Mouse (Mus musculus) frontal cortex, postnatal 10 days (tissue): ENCODE data around the gene Hist1h2bf.
"Not testable (repeated sequence)": the region's sequence is repeated elsewhere in the genome, so short reads cannot be mapped to it uniquely, and the experiment has no call there.

Source experiments
- DNase-seq, 2 experiments: peaks; one replicate each; pipeline ENCODE4 v3.0.0; 2022; ENCODE audit warnings: low spot score in 2 of 2, mixed read lengths in 1 of 2

Hist1h2bf gene

DNA sequence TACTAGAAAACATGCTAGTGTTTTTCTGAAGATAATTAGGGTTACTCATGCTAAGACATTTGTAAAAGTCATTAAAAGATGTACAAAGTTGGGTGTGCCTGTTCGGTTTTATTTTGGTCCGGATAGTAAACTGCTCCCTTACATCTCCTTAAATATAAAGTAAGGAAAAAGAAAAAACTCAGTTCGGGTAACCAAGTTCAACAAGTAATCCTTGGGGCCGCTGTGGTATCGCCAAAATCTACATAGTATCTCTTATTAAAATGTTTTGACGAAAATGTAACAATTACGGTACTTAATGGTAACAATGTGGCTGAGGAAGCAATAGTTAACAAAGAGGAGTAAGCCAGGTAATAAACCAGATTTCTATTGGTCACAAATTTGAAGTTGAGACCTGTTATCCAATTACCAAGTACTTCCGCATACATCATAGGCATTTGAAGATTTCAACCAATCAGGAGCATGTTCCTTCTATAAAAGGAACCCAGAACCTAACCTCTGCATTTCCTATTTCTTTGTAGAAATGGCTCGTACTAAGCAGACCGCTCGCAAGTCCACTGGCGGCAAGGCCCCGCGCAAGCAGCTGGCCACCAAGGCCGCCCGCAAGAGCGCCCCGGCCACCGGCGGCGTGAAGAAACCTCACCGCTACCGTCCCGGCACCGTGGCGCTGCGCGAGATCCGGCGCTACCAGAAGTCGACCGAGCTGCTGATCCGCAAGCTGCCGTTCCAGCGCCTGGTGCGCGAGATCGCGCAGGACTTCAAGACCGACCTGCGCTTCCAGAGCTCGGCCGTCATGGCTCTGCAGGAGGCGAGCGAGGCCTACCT, 29.8 kb downstream of the Hist1h2bf start, which contains the start of gene Hist1h3f:
TSS of gene Hist1h3f (plus strand) at position 88 of the 822 bp plus-strand sequence.
- DNase-seq: peak; percentile 57 to 66

DNA sequence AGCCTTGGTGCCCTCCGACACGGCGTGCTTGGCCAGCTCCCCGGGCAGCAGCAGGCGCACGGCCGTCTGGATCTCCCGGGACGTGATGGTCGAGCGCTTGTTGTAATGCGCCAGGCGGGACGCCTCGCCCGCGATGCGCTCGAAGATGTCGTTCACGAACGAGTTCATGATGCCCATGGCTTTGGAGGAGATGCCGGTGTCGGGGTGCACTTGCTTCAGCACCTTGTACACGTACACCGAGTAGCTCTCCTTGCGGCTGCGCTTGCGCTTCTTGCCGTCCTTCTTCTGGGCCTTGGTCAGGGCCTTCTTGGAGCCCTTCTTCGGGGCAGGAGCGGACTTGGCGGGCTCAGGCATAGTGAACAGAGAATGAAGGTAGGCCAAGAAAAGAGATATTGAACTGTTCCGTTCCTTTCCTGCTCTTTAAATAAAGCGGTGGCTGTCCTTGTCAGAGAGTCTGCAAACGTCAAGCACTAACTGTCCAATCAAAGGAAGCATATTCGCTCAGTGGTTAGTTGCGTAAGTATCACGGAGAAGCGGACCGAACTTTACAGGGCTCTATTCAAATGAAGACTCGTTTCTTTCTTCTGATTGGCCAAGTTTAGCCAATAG, 30.9 kb downstream of the Hist1h2bf start, which contains the start of gene Hist1h2bh:
TSS of gene Hist1h2bh (minus strand) at position 394 of the 609 bp plus-strand sequence.
- DNase-seq: peak; percentile 50 to 63

DNA sequence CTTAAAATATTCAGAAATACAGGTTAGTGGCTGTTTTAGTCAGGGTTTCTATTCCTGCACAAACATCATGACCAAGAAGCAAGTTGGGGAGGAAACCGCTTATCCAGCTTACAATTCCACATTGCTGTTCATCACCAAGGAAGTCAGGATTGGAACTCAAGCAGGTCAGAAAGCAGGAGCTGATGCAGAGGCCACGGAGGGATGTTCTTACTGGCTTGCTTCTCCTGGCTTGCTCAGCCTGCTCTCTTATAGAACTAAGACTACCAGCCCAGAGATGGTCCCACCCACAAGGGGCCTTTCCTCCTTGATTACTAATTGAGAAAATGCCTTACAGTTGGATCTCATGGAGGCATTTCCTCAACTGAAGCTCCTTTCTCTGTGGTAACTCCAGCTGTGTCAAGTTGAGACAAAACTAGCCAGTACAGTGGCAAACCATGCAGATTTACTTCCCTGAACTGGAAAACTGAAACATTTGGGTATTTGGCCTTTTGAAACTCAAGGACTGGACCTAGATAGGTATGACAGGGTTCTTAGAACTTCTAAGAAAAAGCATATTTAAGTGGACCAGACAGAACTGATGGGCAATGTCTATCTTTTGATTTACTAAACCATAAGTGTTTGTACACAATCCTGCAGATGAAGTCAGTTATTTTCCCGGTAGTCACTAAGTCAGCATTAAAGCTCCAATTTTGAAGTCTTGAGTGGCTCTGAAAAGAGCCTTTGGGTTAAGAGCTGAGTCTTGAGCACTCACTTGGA, 31.6 kb downstream of the Hist1h2bf start:
- not testable (repeated sequence) for DNase-seq

DNA sequence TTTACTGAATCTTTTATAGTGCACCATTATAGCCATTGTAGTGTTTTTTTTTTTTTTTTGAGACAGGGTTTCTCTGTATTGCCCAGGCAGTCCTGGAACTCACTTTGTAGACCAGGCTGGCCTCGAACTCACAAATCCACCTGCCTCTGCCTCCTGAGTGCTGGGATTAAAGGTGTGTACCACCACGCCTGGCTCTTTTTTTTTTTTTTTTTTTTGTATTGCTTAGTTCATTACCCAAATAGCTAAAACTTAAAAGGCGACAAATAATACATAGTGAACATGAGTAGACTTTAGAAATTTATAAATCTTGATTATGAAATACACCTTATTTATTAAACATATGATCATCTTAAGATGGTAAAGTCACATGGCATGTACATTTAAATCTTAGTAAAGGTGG, 32.5 kb downstream of the Hist1h2bf start:
- DNase-seq: no peak

DNA sequence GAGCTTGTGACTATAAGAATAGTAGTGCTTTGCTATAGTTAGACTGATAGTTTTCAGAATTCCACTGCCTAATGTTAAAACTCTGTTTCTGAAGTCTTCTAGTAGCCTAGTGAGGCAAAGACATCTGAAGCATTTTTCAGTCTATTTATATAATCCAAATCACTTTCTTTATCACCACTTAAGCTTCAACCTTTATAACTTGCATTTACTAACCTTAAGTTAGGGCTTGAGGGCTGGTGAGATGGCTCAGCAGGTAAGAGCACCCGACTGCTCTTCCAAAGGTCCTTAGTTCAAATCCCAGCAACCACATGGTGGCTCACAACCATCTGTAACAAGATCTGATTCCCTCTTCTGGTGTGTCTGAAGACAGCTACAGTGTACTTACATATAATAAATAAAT, 34.2 kb downstream of the Hist1h2bf start:
- not testable (repeated sequence) for DNase-seq

DNA sequence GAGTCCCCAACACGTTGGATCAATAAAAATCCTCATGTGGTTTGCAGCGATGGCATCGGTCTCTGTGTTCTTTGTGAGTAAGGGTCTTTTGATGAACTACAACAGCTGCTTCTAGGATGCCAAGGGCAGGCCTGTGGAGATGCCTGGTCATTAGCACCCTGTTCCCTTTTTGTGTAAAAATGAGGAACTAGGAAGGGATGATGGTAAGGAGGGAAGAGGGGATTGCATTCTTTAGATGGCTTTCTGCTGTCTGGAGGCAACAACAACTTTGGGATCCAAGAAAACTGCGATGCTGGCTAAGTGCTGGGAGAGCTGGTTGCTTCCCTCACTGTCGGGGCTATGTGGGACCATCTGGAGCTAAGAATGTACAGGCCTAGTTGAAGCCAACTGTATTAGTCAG, 35.7 kb downstream of the Hist1h2bf start:
- DNase-seq: no peak

DNA sequence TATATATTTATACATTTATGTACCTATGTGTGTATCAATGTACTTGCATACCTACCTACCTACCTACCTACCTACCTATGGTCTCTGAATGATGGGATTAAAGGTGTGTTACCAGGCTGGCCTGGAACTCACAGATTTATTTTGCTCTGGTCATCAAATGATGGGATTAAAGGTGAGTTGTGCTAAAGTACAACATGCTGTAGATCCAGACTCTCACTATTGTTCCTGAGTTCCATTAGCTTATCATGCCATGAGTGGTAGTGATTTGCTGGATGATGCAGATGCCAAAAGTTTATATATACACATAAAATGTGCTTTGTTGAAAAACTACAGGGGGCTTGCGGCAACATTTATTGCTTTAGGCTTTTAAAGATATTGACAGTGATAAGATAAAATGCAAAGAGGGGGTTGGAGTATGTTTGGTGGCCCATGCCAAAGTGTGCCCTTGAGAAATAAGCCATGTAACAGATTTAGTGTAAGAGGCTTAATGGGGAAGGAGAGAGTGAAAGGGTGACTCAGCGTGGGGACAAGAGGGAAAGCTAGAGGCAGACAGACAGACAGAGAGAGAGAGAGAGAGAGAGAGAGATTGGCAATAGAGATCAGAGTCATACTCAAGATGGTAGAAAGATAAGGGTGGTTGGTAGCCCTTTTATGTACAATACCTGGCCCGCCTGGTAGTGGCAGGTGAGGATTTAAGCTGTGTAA, 36.8 kb downstream of the Hist1h2bf start:
- no peak for DNase-seq

DNA sequence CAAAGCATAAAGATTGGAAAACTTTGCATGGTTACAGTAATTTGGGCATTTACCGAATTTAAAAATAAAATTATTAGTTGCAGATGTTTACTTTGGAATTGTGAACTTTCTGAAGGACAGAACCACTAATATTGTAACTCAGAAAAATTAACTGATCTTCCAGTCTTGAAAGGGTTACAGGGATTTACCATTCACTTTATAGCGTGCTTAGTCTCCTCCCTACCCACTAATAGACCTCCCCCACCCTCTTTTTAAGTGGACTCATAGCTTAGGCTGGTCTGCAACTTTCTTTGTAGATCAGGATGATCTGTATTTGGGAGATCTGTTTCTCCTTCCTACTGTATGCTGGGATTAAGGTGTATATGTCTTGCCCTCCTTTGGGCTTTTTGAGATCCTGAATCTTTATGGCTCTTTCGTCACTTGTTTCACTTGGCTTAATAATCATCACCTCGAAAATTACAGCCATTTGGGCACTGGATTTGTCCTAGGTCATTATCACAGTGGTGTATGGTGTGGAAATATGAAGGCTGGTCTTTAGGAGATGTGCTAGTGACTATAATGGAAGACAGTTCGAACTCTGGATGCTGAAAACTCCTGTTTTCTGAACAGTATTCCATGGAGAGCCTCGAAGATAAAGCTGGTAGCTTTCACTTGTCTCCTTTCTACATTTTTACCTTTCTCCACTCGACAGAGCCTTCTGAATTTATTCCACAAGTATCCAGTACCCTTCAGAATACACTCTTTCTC, 37.7 kb downstream of the Hist1h2bf start:
- no peak for DNase-seq

DNA sequence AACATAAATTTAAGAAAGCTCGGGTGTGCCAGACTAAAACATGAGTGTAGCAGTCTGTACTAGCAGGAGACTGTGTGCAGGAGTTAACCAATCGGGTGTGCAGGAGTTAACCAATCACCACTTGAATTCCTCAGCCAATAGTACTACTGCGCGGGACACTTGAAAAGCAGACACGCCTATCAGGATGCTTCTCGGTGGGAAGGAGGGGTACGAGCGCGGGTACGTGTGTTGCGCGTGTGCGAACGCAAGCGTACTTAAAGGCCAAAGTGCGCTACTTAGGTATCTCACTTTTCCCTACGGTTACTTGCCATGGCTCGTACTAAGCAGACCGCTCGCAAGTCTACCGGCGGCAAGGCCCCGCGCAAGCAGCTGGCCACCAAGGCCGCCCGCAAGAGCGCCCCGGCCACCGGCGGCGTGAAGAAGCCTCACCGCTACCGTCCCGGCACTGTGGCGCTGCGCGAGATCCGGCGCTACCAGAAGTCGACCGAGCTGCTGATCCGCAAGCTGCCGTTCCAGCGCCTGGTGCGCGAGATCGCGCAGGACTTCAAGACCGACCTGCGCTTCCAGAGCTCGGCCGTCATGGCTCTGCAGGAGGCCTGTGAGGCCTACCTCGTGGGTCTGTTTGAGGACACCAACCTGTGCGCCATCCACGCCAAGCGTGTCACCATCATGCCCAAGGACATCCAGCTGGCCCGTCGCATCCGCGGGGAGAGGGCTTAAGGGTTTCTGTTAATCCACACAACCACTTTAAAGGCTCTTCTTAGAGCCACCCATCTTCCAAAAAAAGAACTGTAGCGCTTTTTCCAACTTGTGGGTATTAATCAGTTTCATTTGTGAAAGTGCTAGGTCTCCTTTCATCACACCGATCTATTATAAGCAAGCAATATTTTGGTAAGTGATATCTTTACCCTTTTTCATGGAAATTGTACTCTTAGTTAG, 38.6 kb downstream of the Hist1h2bf start, which contains the start of gene Hist1h3g:
TSS of gene Hist1h3g (plus strand) at position 286 of the 939 bp plus-strand sequence.
- peak; percentile 89 to 90 for DNase-seq

DNA sequence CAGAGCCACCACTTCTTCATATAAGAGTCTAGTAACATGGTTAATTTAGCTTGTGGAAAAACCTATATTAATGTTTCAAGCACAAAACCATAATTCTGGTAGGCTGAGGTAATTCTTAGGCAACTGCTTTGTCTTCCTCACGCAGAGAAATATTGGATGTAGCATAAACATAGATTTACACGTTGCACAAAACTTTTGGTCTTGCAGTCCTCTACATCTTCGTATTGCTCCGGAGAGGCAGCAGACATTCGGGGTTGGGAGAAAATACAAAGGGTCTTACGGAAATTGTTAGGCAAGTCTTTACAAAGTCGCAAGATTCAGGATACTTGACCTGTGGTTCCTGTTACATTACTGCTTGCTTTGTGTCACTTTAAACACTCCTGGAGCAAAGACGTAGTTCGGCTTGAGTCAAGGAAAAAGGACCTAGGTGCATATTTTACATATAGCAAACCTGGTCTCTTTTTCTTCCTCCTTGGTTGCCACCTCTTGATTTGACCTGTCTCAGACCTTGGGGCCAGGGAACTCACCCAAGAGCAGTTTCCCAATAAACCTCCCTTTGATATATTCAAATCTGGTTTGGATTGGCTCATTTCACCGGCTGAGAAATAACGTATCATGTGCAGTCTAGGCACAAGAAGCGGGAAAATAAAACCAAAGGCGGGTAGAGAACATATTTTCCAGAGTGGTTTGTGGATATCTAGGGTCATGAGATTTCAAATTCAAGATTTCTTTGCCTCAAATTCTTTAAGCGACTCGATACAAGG, 39.4 kb downstream of the Hist1h2bf start:
- DNase-seq: no peak

DNA sequence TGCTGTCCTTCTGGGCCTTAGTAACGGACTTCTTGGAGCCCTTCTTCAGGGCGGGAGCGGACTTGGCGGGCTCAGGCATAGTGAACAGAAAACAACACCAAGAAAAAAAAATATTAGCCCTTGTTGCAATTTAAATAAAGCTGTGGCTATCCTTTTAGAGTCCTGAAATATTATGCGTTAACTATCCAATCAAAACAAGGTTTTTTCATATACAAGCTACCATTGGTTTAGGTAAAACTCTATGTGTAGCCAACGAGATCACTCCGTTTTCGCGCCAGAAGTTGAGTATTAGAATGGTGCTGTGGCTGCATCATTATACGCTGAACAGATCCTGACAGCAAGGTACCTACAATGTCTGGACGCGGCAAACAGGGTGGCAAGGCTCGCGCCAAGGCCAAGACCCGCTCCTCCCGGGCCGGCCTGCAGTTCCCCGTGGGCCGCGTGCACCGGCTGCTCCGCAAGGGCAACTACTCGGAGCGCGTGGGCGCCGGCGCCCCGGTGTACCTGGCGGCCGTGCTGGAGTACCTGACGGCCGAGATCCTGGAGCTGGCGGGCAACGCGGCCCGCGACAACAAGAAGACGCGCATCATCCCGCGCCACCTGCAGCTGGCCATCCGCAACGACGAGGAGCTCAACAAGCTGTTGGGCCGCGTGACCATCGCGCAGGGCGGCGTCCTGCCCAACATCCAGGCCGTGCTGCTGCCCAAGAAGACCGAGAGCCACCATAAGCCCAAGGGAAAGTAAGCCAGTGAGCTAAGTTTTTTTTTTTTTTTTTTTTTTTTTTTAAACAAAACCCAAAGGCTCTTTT, 40.2 kb downstream of the Hist1h2bf start, which contains the start of gene Hist1h2af:
TSS of gene Hist1h2af (plus strand) at position 347 of the 808 bp plus-strand sequence.
- peak; percentile 61 to 64 for DNase-seq

DNA sequence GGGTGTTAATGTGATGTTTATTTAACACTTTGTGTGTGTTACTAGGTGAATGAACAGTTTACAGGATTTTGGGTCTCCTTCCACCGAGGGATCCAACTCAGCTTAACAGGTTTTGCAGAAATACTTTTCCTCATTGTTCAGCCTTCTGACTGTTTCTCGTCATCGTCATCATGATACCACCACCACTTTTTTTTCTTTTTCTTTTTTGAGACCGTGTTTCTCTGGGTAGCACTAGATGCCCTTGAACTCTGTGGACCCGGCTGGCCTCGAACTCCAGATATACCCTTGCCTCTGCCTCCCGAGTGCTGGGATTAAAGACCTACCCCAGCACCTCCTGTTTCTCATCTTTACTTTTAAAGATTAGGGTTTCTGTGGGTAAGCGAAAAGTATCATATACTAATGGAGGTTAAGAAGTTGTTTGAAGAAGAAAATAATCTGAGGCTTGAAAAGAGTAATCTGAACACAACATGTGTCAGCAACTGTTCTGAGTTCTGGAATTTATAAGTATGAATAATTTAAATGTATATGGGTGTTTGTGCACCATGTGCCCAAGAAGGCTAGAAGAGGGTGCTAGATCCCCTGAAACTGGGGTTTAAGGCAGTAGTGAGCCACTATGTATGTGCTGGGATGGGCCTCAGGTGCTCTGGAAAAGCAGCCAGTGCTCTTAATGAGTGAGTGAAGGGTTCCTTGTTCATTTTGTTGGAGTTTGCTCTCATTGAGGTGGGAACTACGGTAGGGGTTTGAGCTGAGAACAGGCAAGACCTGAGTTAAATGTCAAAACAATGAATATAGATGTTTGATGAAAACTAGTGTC, 41.5 kb downstream of the Hist1h2bf start:
- no peak for DNase-seq

DNA sequence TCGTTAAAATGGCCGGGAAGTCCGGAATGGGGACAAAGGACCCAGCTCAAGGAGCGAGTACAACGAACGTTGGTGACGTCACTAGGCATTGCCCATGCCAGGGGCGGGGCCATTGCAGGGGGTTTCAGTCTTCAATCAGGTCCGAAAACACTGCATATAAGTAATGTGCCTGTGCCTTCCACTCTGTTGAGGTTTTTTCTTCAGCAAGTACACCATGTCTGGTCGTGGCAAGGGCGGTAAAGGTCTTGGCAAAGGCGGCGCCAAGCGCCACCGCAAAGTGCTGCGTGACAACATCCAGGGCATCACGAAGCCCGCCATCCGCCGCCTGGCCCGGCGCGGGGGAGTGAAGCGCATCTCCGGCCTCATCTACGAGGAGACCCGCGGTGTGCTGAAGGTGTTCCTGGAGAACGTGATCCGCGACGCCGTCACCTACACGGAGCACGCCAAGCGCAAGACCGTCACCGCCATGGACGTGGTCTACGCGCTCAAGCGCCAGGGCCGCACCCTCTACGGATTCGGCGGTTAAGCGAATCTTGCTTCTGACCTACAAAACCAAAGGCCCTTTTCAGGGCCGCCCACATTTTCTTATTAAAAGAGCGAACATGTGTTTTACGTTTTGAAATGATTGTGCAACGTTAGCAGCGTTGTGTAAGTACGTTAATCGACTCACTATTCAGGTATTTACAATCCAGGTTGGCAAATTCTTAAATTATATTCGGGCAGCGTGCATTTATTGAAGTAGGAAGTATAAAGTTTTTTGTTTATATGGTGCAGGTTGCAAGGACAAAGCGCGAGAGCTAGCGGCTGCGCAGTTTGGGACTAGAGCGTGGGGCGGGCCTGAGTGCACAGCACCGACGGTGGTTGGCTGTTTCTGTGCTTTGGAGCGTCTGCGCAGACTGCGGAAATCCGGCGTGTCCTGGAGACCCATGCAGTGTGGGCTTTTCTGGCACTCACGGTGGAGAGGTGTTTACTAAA, 42.8 kb downstream of the Hist1h2bf start, which contains the start of gene Hist1h4h:
TSS of gene Hist1h4h (plus strand) at position 150 of the 975 bp plus-strand sequence.
- peak; percentile 96 to 97 for DNase-seq

DNA sequence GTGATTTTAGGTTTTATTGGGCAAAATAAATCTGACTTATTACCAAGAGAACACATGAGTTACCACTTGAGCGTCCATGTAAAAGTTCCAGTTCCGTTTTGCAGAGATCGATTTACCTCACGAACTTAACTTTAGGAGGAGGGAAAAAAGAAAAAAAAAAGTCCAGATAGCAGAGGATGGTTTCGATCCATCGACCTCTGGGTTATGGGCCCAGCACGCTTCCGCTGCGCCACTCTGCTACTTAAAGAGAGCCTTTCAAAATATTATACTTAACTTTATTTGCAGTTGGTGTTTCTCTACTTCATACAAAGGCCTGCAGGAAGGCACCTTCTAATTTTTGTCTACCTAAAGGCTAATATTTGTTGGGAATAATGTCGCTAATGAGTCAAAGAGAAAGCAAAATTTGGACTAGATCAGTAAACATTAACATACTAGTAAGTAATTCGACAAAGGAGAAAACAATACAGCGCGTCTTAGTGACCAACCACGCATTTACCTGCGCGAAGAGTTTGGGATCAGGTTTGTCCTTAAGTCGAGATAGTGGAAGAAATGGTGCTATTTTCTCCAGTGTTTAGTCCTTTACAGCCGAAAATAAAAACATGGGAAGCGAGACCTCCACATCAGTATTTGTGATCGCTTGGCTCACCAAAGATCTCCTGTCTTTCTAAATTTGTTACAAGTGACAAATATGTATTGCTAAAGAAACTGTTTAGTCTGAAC, 43.7 kb downstream of the Hist1h2bf start:
- DNase-seq: peak in 1 of 2 experiments; percentile 67
